Mouse (Mus musculus): ENCODE measurements around the gene Rab8b. TPM values are rescaled to one million over a fixed set of nuclear protein-coding genes. Genes with fewer than 3 reads are reported as not detected.
"Not testable (repeated sequence)": the region's sequence is repeated elsewhere in the genome, so short reads cannot be mapped to it uniquely, and the experiment has no call there.

The Rab8b gene
- polyA plus RNA-seq, 1 experiment, result 13.2 TPM

DNA sequence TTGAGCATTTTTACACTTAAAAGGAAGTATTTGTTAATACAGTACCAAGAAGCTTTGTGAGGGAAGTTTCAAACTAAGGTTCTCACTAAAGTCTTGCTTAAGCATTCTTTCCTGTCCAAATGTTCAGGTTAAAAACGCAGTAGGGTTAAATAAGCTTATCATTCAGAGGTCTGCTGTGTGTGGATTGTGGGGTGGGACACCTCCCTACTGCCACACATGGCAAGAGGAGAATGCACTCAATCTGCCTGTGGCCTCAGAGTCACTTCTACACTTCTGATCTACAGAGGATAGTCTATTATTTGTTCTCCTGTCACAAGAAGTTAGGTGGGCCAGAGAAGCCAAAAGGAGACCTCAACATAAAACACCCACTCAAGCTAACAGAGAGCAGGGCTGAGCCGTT is 20.4 kb downstream of the Rab8b start:
- 45% methylated on average over 2 of the region's 2 CpGs for WGBS
- H3K4me3 ChIP-seq (ENCODE audit: extremely low read depth, insufficient read depth, insufficient read length), result no peak overlapping the region
- peaks cover 10% of the 10 kb centered on the region for H3K4me1 ChIP-seq (ENCODE audit: control insufficient read depth, insufficient read depth, insufficient read length)
- peak overlapping the region; percentile 32; the same call in 1 of the 2 replicates for H3K27ac ChIP-seq (ENCODE audit: insufficient read depth, low read length)
- no peaks in the 10 kb centered on the region; the same call in 1 of the 2 replicates for H3K36me3 ChIP-seq (ENCODE audit: control insufficient read depth, insufficient read depth, low read length)
- TF ChIP-seq CTCF (IDR thresholded peaks at IDR 0.05; ENCODE audit: extremely low read depth, insufficient read depth, insufficient read length, insufficient replicate concordance), result no peak
- no peak for TF ChIP-seq POLR2A (IDR thresholded peaks at IDR 0.05; ENCODE audit: low read depth, low read length)
- no peaks in the 10 kb centered on the region for H3K27me3 ChIP-seq (ENCODE audit: control insufficient read depth, insufficient read depth, low read length)
- no peak for DNase-seq (ENCODE audit: low read depth in 1 of 2, low spot score in 2 of 2)

DNA sequence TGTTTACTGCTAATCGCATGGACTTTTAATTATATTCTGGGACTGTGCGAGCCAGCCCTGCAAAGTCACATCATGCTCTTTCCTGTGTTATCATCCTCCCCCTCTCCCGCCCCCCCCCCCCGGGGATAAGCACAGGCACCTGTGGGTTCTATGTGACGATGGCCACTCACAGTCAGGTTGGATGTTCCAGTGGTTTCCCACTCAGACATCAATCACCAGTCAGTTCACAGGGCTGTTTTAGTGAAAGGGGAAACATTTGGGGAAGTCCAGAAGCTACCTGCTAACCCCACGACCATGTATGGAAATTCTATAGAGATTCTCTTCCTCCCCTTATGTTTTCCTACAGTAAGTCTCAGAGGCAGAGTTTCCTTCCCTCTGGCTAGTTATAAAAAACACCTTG is 21.6 kb downstream of the Rab8b start:
- no peaks in the 10 kb centered on the region for H3K27me3 ChIP-seq (ENCODE audit: control insufficient read depth, insufficient read depth, low read length)
- no peak for DNase-seq (ENCODE audit: low read depth in 1 of 2, low spot score in 2 of 2)
- no peak overlapping the region for H3K27ac ChIP-seq (ENCODE audit: insufficient read depth, low read length)
- no peaks in the 10 kb centered on the region; the same call in 1 of the 2 replicates for H3K36me3 ChIP-seq (ENCODE audit: control insufficient read depth, insufficient read depth, low read length)
- H3K4me1 ChIP-seq (ENCODE audit: control insufficient read depth, insufficient read depth, insufficient read length), result peaks cover 13% of the 10 kb centered on the region
- no peak overlapping the region for H3K4me3 ChIP-seq (ENCODE audit: extremely low read depth, insufficient read depth, insufficient read length)
- TF ChIP-seq CTCF (IDR thresholded peaks at IDR 0.05; ENCODE audit: extremely low read depth, insufficient read depth, insufficient read length, insufficient replicate concordance) (no peak), POLR2A (IDR thresholded peaks at IDR 0.05; ENCODE audit: low read depth, low read length) (no peak)
- WGBS, result 24% methylated on average over 6 of the region's 6 CpGs

DNA sequence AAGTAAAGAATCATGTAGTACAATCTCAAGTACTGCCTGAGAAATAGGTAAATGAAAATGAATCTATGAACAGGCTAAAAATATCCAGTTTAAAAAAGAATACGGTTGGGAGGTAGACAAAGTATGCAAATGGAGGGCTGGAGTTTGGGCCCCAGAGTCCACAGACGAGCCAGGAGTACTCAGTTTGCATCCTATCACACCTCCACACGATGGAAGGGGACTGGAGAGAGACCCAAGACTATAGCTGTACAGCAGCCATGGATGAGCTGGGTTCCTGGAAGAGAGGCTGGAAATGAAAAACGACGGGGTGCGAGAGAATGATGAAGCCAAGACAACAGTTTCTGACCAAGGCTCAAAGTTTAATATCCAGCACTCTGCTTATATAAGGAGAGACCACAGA is 22.5 kb downstream of the Rab8b start:
- no peak for TF ChIP-seq POLR2A (IDR thresholded peaks at IDR 0.05; ENCODE audit: low read depth, low read length)
- no peak for TF ChIP-seq CTCF (IDR thresholded peaks at IDR 0.05; ENCODE audit: extremely low read depth, insufficient read depth, insufficient read length, insufficient replicate concordance)
- no peak overlapping the region for H3K27ac ChIP-seq (ENCODE audit: insufficient read depth, low read length)
- WGBS, result 79% methylated on average over 6 of the region's 6 CpGs
- no peaks in the 10 kb centered on the region for H3K27me3 ChIP-seq (ENCODE audit: control insufficient read depth, insufficient read depth, low read length)
- H3K4me1 ChIP-seq (ENCODE audit: control insufficient read depth, insufficient read depth, insufficient read length), result peaks cover 13% of the 10 kb centered on the region
- DNase-seq (ENCODE audit: low read depth in 1 of 2, low spot score in 2 of 2), result no peak
- no peaks in the 10 kb centered on the region; the same call in 1 of the 2 replicates for H3K36me3 ChIP-seq (ENCODE audit: control insufficient read depth, insufficient read depth, low read length)
- H3K4me3 ChIP-seq (ENCODE audit: extremely low read depth, insufficient read depth, insufficient read length), result no peak overlapping the region

GRCm38 (mm10) chr9:66895995-66896394 is 23.5 kb downstream of the Rab8b start:
- TF ChIP-seq POLR2A (IDR thresholded peaks at IDR 0.05; ENCODE audit: low read depth, low read length) (no peak), CTCF (IDR thresholded peaks at IDR 0.05; ENCODE audit: extremely low read depth, insufficient read depth, insufficient read length, insufficient replicate concordance) (no peak)
- Histone ChIP-seq H3K36me3 (ENCODE audit: control insufficient read depth, insufficient read depth, low read length) (no peaks in the 10 kb centered on the region), H3K4me3 (ENCODE audit: extremely low read depth, insufficient read depth, insufficient read length) (no peak overlapping the region), H3K4me1 (ENCODE audit: control insufficient read depth, insufficient read depth, insufficient read length) (peaks cover 13% of the 10 kb centered on the region), H3K27ac (ENCODE audit: insufficient read depth, low read length) (no peak overlapping the region), H3K27me3 (ENCODE audit: control insufficient read depth, insufficient read depth, low read length) (no peaks in the 10 kb centered on the region)
- no peak for DNase-seq (ENCODE audit: low read depth in 1 of 2, low spot score in 2 of 2)
- WGBS, result 62% methylated on average over 5 of the region's 5 CpGs

DNA sequence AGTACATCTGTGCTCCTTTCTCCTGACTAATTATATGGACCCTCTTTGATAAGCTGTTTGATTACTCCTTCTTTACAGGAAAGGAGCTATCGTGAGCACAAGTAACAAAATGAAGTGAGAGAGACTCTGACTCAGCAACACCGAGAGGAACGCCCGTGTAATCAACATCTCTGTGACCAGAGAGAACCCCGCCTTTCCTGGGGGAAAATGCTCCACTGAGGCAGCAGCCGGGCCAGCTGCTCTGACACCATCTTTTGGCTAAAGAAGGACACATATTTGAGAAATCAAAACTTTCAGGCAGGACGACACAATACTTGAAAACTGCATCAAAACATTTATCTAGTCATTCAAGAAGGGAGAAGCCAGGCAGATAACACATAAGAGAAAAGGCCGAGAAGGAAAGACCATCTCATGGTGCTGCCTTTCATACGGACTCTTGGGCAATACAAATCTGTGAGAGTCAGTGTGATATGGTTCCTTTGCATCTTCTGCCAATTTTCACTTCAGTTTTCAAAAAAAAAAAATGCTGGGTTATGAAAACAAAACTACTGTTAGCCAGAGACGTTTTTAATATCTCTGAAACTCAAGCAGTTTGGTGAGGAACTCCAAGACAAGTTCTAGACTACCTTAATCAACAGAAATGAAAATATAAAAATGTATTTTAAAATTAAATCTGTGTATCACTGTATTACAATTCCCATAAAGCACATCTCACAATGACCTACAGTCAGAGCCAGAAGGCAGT is 24.3 kb downstream of the Rab8b start:
- Histone ChIP-seq H3K4me1 (ENCODE audit: control insufficient read depth, insufficient read depth, insufficient read length) (peaks cover 13% of the 10 kb centered on the region), H3K27me3 (ENCODE audit: control insufficient read depth, insufficient read depth, low read length) (no peaks in the 10 kb centered on the region), H3K4me3 (ENCODE audit: extremely low read depth, insufficient read depth, insufficient read length) (no peak overlapping the region), H3K27ac (ENCODE audit: insufficient read depth, low read length) (peak overlapping the region; percentile 33; the same call in 1 of the 2 replicates), H3K36me3 (ENCODE audit: control insufficient read depth, insufficient read depth, low read length) (no peaks in the 10 kb centered on the region)
- DNase-seq (ENCODE audit: low read depth in 1 of 2, low spot score in 2 of 2), result no peak
- 52% methylated on average over 10 of the region's 10 CpGs for WGBS
- TF ChIP-seq CTCF (IDR thresholded peaks at IDR 0.05; ENCODE audit: extremely low read depth, insufficient read depth, insufficient read length, insufficient replicate concordance) (no peak), POLR2A (IDR thresholded peaks at IDR 0.05; ENCODE audit: low read depth, low read length) (no peak)

DNA sequence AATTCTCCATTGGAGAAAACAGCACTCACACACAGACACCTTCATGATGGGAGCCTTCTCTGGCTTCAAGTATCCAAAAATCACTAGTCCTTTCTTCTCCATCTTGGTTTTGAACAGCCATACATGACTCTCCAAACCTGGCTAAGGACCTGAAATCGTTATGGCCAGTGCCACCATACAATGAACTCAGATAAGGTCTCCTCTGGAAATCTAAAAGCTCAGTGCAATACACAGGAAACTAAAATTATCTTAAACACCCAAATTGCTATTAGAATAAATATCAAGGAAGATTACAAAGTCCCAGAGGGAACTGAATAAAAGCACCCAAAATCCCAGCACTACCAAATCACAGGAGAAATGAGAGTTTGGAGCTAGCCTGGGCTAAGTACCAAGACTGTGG is 25.1 kb downstream of the Rab8b start:
- 85% methylated on average over 1 of the region's 1 CpGs for WGBS
- H3K27ac ChIP-seq (ENCODE audit: insufficient read depth, low read length), result no peak overlapping the region

DNA sequence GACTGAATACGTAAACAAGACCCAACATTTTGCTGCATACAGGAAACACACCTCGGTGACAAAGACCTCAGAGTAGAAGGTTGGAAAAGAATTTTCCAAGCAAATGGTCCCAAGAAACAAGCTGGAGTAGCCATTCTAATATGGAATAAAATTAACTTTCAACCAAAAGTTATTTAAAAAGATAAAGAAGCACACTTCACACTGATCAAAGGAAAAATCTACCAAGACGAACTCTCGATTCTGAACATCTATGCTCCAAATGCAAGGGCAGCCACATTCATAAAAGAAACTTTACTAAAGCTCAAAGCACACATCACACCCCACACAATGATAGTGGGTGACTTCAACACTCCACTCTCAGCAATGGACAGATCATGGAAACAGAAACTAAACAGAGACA is 27.0 kb downstream of the Rab8b start:
- H3K27me3 ChIP-seq (ENCODE audit: control insufficient read depth, insufficient read depth, low read length); DNase-seq (ENCODE audit: low read depth in 1 of 2, low spot score in 2 of 2); H3K36me3 ChIP-seq (ENCODE audit: control insufficient read depth, insufficient read depth, low read length); H3K4me3 ChIP-seq (ENCODE audit: extremely low read depth, insufficient read depth, insufficient read length); H3K27ac ChIP-seq (ENCODE audit: insufficient read depth, low read length): not testable (repeated sequence)
- peaks cover 19% of the 10 kb centered on the region for H3K4me1 ChIP-seq (ENCODE audit: control insufficient read depth, insufficient read depth, insufficient read length)
- WGBS, result 92% methylated on average over 4 of the region's 4 CpGs

More for the DNA sequence above, 25.1 kb downstream of the Rab8b start:
- H3K4me1 ChIP-seq (ENCODE audit: control insufficient read depth, insufficient read depth, insufficient read length), result peaks cover 13% of the 10 kb centered on the region
- TF ChIP-seq CTCF (IDR thresholded peaks at IDR 0.05; ENCODE audit: extremely low read depth, insufficient read depth, insufficient read length, insufficient replicate concordance), result no peak
- H3K36me3 ChIP-seq (ENCODE audit: control insufficient read depth, insufficient read depth, low read length), result no peaks in the 10 kb centered on the region
- no peaks in the 10 kb centered on the region for H3K27me3 ChIP-seq (ENCODE audit: control insufficient read depth, insufficient read depth, low read length)
- no peak overlapping the region for H3K4me3 ChIP-seq (ENCODE audit: extremely low read depth, insufficient read depth, insufficient read length)
- DNase-seq (ENCODE audit: low read depth in 1 of 2, low spot score in 2 of 2), result no peak

Measured in spleen, adult 2 months (tissue).